Comparison of ENCODE assay signal across 25 mouse cellular contexts in the genomic region with DNA sequence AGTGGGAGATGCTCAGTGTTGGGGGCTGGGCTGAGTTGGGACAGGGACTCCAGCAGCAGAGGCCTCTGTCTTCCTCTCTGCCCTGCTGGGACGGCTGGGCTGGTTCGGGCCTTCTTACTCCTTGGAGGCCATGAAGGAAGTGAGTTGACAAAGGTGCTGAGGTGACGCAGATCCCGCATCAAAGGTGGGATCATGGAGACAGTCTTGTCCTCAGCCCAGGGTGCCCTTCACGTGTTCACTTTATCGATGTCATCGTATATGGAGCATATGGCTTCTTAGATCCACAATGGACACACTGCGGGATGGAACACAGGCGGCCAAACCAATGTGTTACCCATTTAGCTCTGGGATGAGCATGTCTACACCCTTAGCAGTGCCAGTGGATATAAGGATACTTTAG. TPM values are rescaled to one million over a fixed set of nuclear protein-coding genes. Genes with fewer than 3 reads are reported as not detected.
DNase-seq lines count a peak whose midpoint lies in the region; ATAC-seq and TF ChIP-seq lines count a peak whose summit lies in the region.
"Had no signal": no experiment of that assay in that cellular context is flagged by ENCODE, and none has a peak within 500 bp of the region (broad histone marks: within the 10 kb centered on the region; RNA-seq: fewer than 3 reads in every experiment).

No protein-coding gene starts in this region.

- 90% methylated on average over 9 of the region's 9 CpGs for WGBS in heart, embryonic 10.5 days
- 84% methylated on average over 9 of the region's 9 CpGs for WGBS in liver, embryonic 12.5 days (ENCODE audit: insufficient replicate concordance)
- WGBS in liver, embryonic 15.5 days (ENCODE audit: insufficient replicate concordance), result 84% methylated on average over 9 of the region's 9 CpGs
- WGBS in liver, postnatal 0 days (ENCODE audit: insufficient replicate concordance), result 89% methylated on average over 9 of the region's 9 CpGs
- 90% methylated on average over 9 of the region's 9 CpGs for WGBS in stomach, postnatal 0 days

- H3K27ac ChIP-seq in heart, embryonic 10.5 days, result no peak overlapping the region
- H3K27ac ChIP-seq in liver, embryonic 12.5 days, result 0 out of 2 replicates have a peak overlapping the region, but pooled peaks have one; percentile 48
- 0 out of 2 replicates have a peak overlapping the region, but pooled peaks have one; percentile 16 for H3K27ac ChIP-seq in liver, embryonic 15.5 days (replicated peaks)
- H3K27ac ChIP-seq in liver, postnatal 0 days (ENCODE audit: low read depth), result no peak overlapping the region
- no peak overlapping the region for H3K27ac ChIP-seq in stomach, postnatal 0 days (replicated peaks)
- H3K27ac ChIP-seq: embryonic facial prominence, embryonic 10.5 days; embryonic facial prominence, embryonic 12.5 days; forebrain, embryonic 10.5 days; forebrain, embryonic 12.5 days had no signal

- H3K4me1 ChIP-seq in heart, embryonic 10.5 days, result no peaks in the 10 kb centered on the region
- H3K4me1 ChIP-seq in liver, embryonic 12.5 days, result peaks cover 38% of the 10 kb centered on the region
- H3K4me1 ChIP-seq in liver, embryonic 15.5 days (replicated peaks), result peaks cover 29% of the 10 kb centered on the region
- H3K4me1 ChIP-seq in liver, postnatal 0 days (ENCODE audit: insufficient read depth), result peaks cover 9% of the 10 kb centered on the region; the same call in 1 of the 2 replicates
- no peaks in the 10 kb centered on the region for H3K4me1 ChIP-seq in stomach, postnatal 0 days (replicated peaks; ENCODE audit: control insufficient read depth, insufficient read depth)
- H3K4me1 ChIP-seq: embryonic facial prominence, embryonic 10.5 days; embryonic facial prominence, embryonic 12.5 days; forebrain, embryonic 10.5 days; forebrain, embryonic 12.5 days had no signal

- peak; percentile 81 for DNase-seq in heart, adult 11 months
- DNase-seq in heart, embryonic 10.5 days (ENCODE audit: low spot score), result no peak
- DNase-seq in liver, result no peak
- no peak for DNase-seq in liver, postnatal 0 days
- no peak for DNase-seq in stomach, postnatal 0 days (ENCODE audit: low spot score)
- DNase-seq: adrenal gland, adult 8-10 months; adrenal gland, postnatal 14 days; adrenal gland, postnatal 36 days; B cell, adult 2 months; cerebellum, adult 11-12 months; cerebellum, adult 2 months; cerebellum, adult 9-10 months; cerebellum, postnatal 10 days; cerebellum, postnatal 25 days had no signal

- no peak overlapping the region for H3K4me2 ChIP-seq in liver, embryonic 12.5 days
- H3K4me2 ChIP-seq in liver, embryonic 15.5 days, result no peak overlapping the region
- no peak overlapping the region for H3K4me2 ChIP-seq in liver, postnatal 0 days (ENCODE audit: low read depth, low read length)
- H3K4me2 ChIP-seq in stomach, postnatal 0 days (replicated peaks; ENCODE audit: low read depth), result no peak overlapping the region
- H3K4me2 ChIP-seq: embryonic facial prominence, embryonic 12.5 days; forebrain, embryonic 12.5 days had no signal

- ATAC-seq in liver, embryonic 12.5 days, result no peak
- no peak for ATAC-seq in liver, embryonic 15.5 days (ENCODE audit: insufficient read depth)
- no peak for ATAC-seq in liver, postnatal 0 days
- 0 out of 2 replicates have a peak, but pooled peaks have one; percentile 29 for ATAC-seq in stomach, postnatal 0 days (ENCODE audit: low FRiP score, low TSS enrichment)
- no peak for ATAC-seq in activated CD4-positive, CD25-positive, alpha-beta regulatory T cell, adult 4 months
- ATAC-seq: CD4-positive, CD25-positive, alpha-beta regulatory T cell, adult 4 months; forebrain, embryonic 14.5 days; forebrain, embryonic 16.5 days had no signal

- no peak overlapping the region for H3K9ac ChIP-seq in liver, embryonic 12.5 days
- no peak overlapping the region for H3K9ac ChIP-seq in liver, embryonic 15.5 days
- H3K9ac ChIP-seq in liver, postnatal 0 days (replicated peaks), result no peak overlapping the region
- no peak overlapping the region for H3K9ac ChIP-seq in stomach, postnatal 0 days (ENCODE audit: low read length)
- H3K9ac ChIP-seq: embryonic facial prominence, embryonic 12.5 days; forebrain, embryonic 12.5 days had no signal

- no peak for TF ChIP-seq EP300 in liver, postnatal 0 days (IDR thresholded peaks at IDR 0.05; ENCODE audit: low read depth)
- TF ChIP-seq EP300 in stomach, postnatal 0 days (optimal IDR thresholded peaks at IDR 0.05), result no peak

- no peaks in the 10 kb centered on the region for H3K9me3 ChIP-seq in heart, embryonic 10.5 days
- H3K9me3 ChIP-seq in liver, embryonic 12.5 days (replicated peaks), result no peaks in the 10 kb centered on the region
- no peaks in the 10 kb centered on the region for H3K9me3 ChIP-seq in liver, embryonic 15.5 days (replicated peaks)
- H3K9me3 ChIP-seq in liver, postnatal 0 days (ENCODE audit: low read length), result no peaks in the 10 kb centered on the region
- H3K9me3 ChIP-seq in stomach, postnatal 0 days (ENCODE audit: control insufficient read depth, low read length), result no peaks in the 10 kb centered on the region
- H3K9me3 ChIP-seq: embryonic facial prominence, embryonic 10.5 days; embryonic facial prominence, embryonic 12.5 days; forebrain, embryonic 10.5 days; forebrain, embryonic 12.5 days had no signal

- no peak for TF ChIP-seq CTCF in liver, postnatal 0 days (IDR thresholded peaks at IDR 0.05; ENCODE audit: low read depth)
- TF ChIP-seq CTCF in stomach, postnatal 0 days (IDR thresholded peaks at IDR 0.05; ENCODE audit: low read depth), result no peak

- H3K4me3 ChIP-seq in heart, embryonic 10.5 days, result no peak overlapping the region
- no peak overlapping the region for H3K4me3 ChIP-seq in liver, embryonic 12.5 days
- no peak overlapping the region for H3K4me3 ChIP-seq in liver, embryonic 15.5 days (replicated peaks)
- H3K4me3 ChIP-seq in liver, postnatal 0 days (ENCODE audit: low read depth, low read length), result no peak overlapping the region
- H3K4me3 ChIP-seq in stomach, postnatal 0 days (ENCODE audit: low read depth, low read length), result no peak overlapping the region
- H3K4me3 ChIP-seq: embryonic facial prominence, embryonic 10.5 days; embryonic facial prominence, embryonic 12.5 days; forebrain, embryonic 10.5 days; forebrain, embryonic 12.5 days had no signal

- H3K36me3 ChIP-seq in heart, embryonic 10.5 days, result peaks cover 52% of the 10 kb centered on the region
- peaks cover 56% of the 10 kb centered on the region for H3K36me3 ChIP-seq in liver, embryonic 12.5 days
- H3K36me3 ChIP-seq in liver, embryonic 15.5 days (replicated peaks), result peaks cover 52% of the 10 kb centered on the region
- H3K36me3 ChIP-seq in liver, postnatal 0 days (replicated peaks; ENCODE audit: insufficient read depth, low read length), result peaks cover 40% of the 10 kb centered on the region
- H3K36me3 ChIP-seq in stomach, postnatal 0 days (ENCODE audit: control insufficient read depth, insufficient read depth, low read length), result peaks cover 15% of the 10 kb centered on the region

- H3K27me3 ChIP-seq in heart, embryonic 10.5 days (ENCODE audit: insufficient read depth, poor library complexity, severe bottlenecking), result no peaks in the 10 kb centered on the region
- H3K27me3 ChIP-seq in liver, embryonic 12.5 days (replicated peaks), result no peaks in the 10 kb centered on the region
- H3K27me3 ChIP-seq in liver, embryonic 15.5 days, result no peaks in the 10 kb centered on the region
- H3K27me3 ChIP-seq in liver, postnatal 0 days (ENCODE audit: insufficient read depth, low read length), result no peaks in the 10 kb centered on the region
- no peaks in the 10 kb centered on the region for H3K27me3 ChIP-seq in stomach, postnatal 0 days (ENCODE audit: control insufficient read depth, insufficient read depth, low read length)
- H3K27me3 ChIP-seq: CH12.LX; embryonic facial prominence, embryonic 12.5 days; forebrain, embryonic 12.5 days had no signal

RNA-seq across cellular contexts. Expression of gene Bcas2, which starts 8.1 kb away (rescaled TPM):
- polyA plus RNA-seq in heart, embryonic 10.5 days (2016; fragmentation: Nextera tagmentation; extraction: Ambion mirVana), result 150 and 186 TPM in 2 replicates
- polyA plus RNA-seq in liver, embryonic 12.5 days (2016; fragmentation: Nextera tagmentation; extraction: Ambion mirVana), result 235 and 237 TPM in 2 replicates
- 125 and 140 TPM in 2 replicates for polyA plus RNA-seq in liver, embryonic 15.5 days (2015; fragmentation: Nextera tagmentation; extraction: Ambion mirVana)
- 71.7 and 73.7 TPM in 2 replicates for polyA plus RNA-seq in liver, postnatal 0 days (2015; fragmentation: Nextera tagmentation; extraction: Ambion mirVana)
- polyA plus RNA-seq in stomach, postnatal 0 days (2015; fragmentation: Nextera tagmentation; extraction: Ambion mirVana), result 104 and 109 TPM in 2 replicates
- 100 to 1,000 TPM; 124 to 136 TPM for polyA plus RNA-seq in activated CD4-positive, CD25-positive, alpha-beta regulatory T cell, adult 4 months (2017; shearing (Covaris generic))

Comparison
In these comparisons a context has a peak if more than half of its experiments do, and no peak if none do; other contexts are left out.
1. H3K27ac ChIP-seq: peak in liver, embryonic 12.5 days (single experiment) and liver, embryonic 15.5 days (single experiment); none in heart, embryonic 10.5 days (single experiment), liver, postnatal 0 days (single experiment) and stomach, postnatal 0 days (single experiment).